Mouse (Mus musculus) small intestine, adult 2 months (tissue): ENCODE measurements around the gene Eif3f. TPM values are rescaled to one million over a fixed set of nuclear protein-coding genes. Genes with fewer than 3 reads are reported as not detected.

ENCODE experiments used
- H3K27ac ChIP-seq: fragments of 200-500 bp; 2 replicates; pipeline ENCODE4 v1.5.1; 2012; ENCODE audit warnings: low read depth, low read length, control low read depth, inconsistent platforms; ENCODE audit not compliant: insufficient read depth
- H3K27me3 ChIP-seq: fragments of 200-500 bp; 2 replicates; pipeline ENCODE4 v1.6.1; 2012; ENCODE audit warnings: mild to moderate bottlenecking, moderate library complexity, low read length, inconsistent platforms; ENCODE audit not compliant: control insufficient read depth, insufficient read depth
- H3K36me3 ChIP-seq: fragments of 200-500 bp; 2 replicates; pipeline ENCODE4 v1.6.1; 2012; ENCODE audit warnings: mild to moderate bottlenecking, low read length, control low read depth, inconsistent platforms; ENCODE audit not compliant: control insufficient read depth, insufficient read depth
- H3K4me1 ChIP-seq: fragments of 200-500 bp; 2 replicates; pipeline ENCODE4 v1.6.1; 2012; ENCODE audit warnings: low read length, inconsistent platforms, mixed read lengths; ENCODE audit not compliant: control insufficient read depth, insufficient read depth, insufficient read length
- H3K4me3 ChIP-seq: fragments of 200-500 bp; 2 replicates; pipeline ENCODE4 v1.5.1; 2012; ENCODE audit warnings: low read depth, mild to moderate bottlenecking, control low read depth, inconsistent platforms, low read length, moderate library complexity
- CTCF ChIP-seq: fragments of 200-500 bp; IDR thresholded peaks from 2 replicates; pipeline ENCODE4 v1.5.1; 2012; ENCODE audit warnings: low read depth, mild to moderate bottlenecking, control low read depth, inconsistent platforms, low read length, moderate library complexity, mixed read lengths; ENCODE audit not compliant: insufficient replicate concordance, insufficient read length; ENCODE audit errors: extremely low read depth
- POLR2A ChIP-seq: fragments of 200-500 bp; IDR thresholded peaks from 2 replicates; pipeline ENCODE4 v1.6.1; 2012; ENCODE audit warnings: low read depth, mild to moderate bottlenecking, control low read depth, inconsistent platforms, low read length, moderate library complexity
- WGBS: fragments of 180-500 bp; shearing (Covaris S2); methylation state at CpG from one replicate; pipeline ENCODE4 v1.1.7; 2018; 5-methylcytosine and 5-hydroxymethylcytosine counted together
- polyA plus RNA-seq: library from polyadenylated mRNA; depleted of rRNA; stranded (reverse); fragments of >200 nt; gene quantifications from 2 replicates; pipeline ENCODE4 v1.2.3, GENCODE M21; 2012

Eif3f gene
- polyA plus RNA-seq, 1 experiment = 223 TPM

GRCm38 (mm10) chr7:108929726-108930393, 4.4 kb upstream of the Eif3f start, which contains the start of gene Nlrp10:
Gene Nlrp10 (minus strand): TSS chr7:108930178.
- no peaks in the 10 kb centered on the region for H3K27me3 ChIP-seq
- no peaks in the 10 kb centered on the region for H3K4me1 ChIP-seq
- 44% methylated on average over 6 of the region's 6 CpGs for WGBS

GRCm38 (mm10) chr7:108934836-108935235, 619 bp downstream of the Eif3f start:
- H3K4me1 ChIP-seq = peaks cover 7% of the 10 kb centered on the region; the same call in 1 of the 2 replicates
- peak overlapping the region; percentile 98 for H3K4me3 ChIP-seq
- 2% methylated on average over 8 of the region's 8 CpGs for WGBS
- H3K36me3 ChIP-seq = peaks cover 22% of the 10 kb centered on the region
- no peak overlapping the region for H3K27ac ChIP-seq
- no peak for TF ChIP-seq CTCF
- no peak for TF ChIP-seq POLR2A
- H3K27me3 ChIP-seq = no peaks in the 10 kb centered on the region

More at GRCm38 (mm10) chr7:108929726-108930393, 4.4 kb upstream of the Eif3f start, which contains the start of gene Nlrp10:
- TF ChIP-seq POLR2A (no peak), CTCF (no peak)
- H3K4me3 ChIP-seq = no peak within 1 kb of the TSS
- H3K36me3 ChIP-seq = no peaks in the 10 kb centered on the region
- H3K27ac ChIP-seq = no peak within 1 kb of the TSS

GRCm38 (mm10) chr7:108935411-108935810, 1.2 kb downstream of the Eif3f start:
- WGBS = 75% methylated on average over 7 of the region's 7 CpGs

GRCm38 (mm10) chr7:108936591-108936990, 2.4 kb downstream of the Eif3f start:
- Histone ChIP-seq H3K4me3 (no peak overlapping the region), H3K4me1 (peaks cover 7% of the 10 kb centered on the region; the same call in 1 of the 2 replicates), H3K27me3 (no peaks in the 10 kb centered on the region), H3K27ac (no peak overlapping the region), H3K36me3 (peaks cover 40% of the 10 kb centered on the region)
- TF ChIP-seq CTCF (no peak), POLR2A (no peak)
- 97% methylated on average over 4 of the region's 4 CpGs for WGBS

More at GRCm38 (mm10) chr7:108935411-108935810, 1.2 kb downstream of the Eif3f start:
- H3K4me1 ChIP-seq = peaks cover 7% of the 10 kb centered on the region; the same call in 1 of the 2 replicates
- no peak overlapping the region for H3K27ac ChIP-seq
- no peak for TF ChIP-seq POLR2A
- TF ChIP-seq CTCF = no peak
- no peaks in the 10 kb centered on the region for H3K27me3 ChIP-seq
- H3K4me3 ChIP-seq = peak overlapping the region; percentile 34
- H3K36me3 ChIP-seq = peaks cover 28% of the 10 kb centered on the region

GRCm38 (mm10) chr7:108941466-108941865, 7.2 kb downstream of the Eif3f start:
- Histone ChIP-seq H3K36me3 (peaks cover 53% of the 10 kb centered on the region), H3K4me3 (no peak overlapping the region), H3K27me3 (no peaks in the 10 kb centered on the region), H3K27ac (no peak overlapping the region), H3K4me1 (no peaks in the 10 kb centered on the region)
- TF ChIP-seq CTCF (no peak), POLR2A (no peak)
- 78% methylated on average over 9 of the region's 9 CpGs for WGBS

GRCm38 (mm10) chr7:108944002-108944401, 9.8 kb downstream of the Eif3f start:
- Histone ChIP-seq H3K27ac (no peak overlapping the region), H3K27me3 (no peaks in the 10 kb centered on the region), H3K4me1 (no peaks in the 10 kb centered on the region), H3K4me3 (no peak overlapping the region), H3K36me3 (peaks cover 37% of the 10 kb centered on the region)
- TF ChIP-seq POLR2A = no peak
- no peak for TF ChIP-seq CTCF
- 1% methylated on average over 2 of the region's 2 CpGs for WGBS

GRCm38 (mm10) chr7:108948611-108949010, 14.4 kb downstream of the Eif3f start:
- TF ChIP-seq CTCF (no peak), POLR2A (no peak)
- Histone ChIP-seq H3K27ac (no peak overlapping the region), H3K4me3 (no peak overlapping the region), H3K36me3 (0 out of 2 replicates have a peak, but pooled peaks cover 2% of the 10 kb centered on the region), H3K4me1 (no peaks in the 10 kb centered on the region), H3K27me3 (peaks cover 23% of the 10 kb centered on the region)
